Mouse (Mus musculus): ENCODE data around the gene Tmprss6.

- TF ChIP-seq POLR2A (IDR thresholded peaks at IDR 0.05; ENCODE audit: insufficient read depth, low read depth, low read length) = no peak
- TF ChIP-seq CTCF (IDR thresholded peaks at IDR 0.05; ENCODE audit: insufficient read depth, low read depth, low read length) = no peak
Observed at GRCm38 (mm10) chr15:78480111-78480510, 11.7 kb upstream of the Tmprss6 start.

Data from olfactory bulb, adult 2 months (tissue).